Mouse (Mus musculus) embryo, embryonic 11 days (tissue): ENCODE results near the gene Flg2.

Experiments
- DNase-seq: peaks from one replicate; pipeline ENCODE4 v3.0.0-alpha.2; 2015

The Flg2 gene

GRCm38 (mm10) chr3:93196978-93197377 is at the start of gene Flg2:
Gene Flg2 (plus strand): TSS chr3:93197278.
- DNase-seq: no peak

- peak; percentile 1 for DNase-seq
These were observed 34.6 kb upstream of the Flg2 start for GRCm38 (mm10) chr3:93162502-93162901.

DNA sequence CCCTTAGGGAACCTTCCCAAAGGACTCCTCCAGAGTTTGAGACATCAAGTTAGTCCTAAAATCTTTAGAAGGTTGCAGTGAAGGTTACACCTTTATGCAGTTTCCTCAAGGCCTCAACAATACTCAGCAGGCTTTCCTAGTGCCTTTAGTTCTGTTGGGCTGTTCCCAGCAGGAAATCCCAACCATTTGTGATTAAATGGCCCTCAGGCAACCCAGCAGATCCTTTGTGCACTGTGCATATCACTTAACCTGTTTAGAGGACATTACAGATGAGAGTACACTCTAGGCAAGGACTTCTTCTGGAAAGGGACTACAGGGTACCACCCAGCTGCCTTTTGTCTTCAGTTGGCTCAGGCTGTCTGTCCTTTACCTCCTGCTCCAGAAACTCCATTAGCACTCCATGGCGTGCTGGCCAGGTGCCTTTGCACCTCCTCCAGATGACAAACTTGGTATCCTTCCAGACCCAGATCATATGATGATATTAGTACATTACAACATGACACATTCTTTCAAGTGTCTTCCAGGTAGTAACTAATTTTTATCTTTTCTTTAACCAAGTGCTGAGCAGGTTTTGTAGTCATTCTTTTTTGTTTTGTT is 34.0 kb upstream of the Flg2 start:
- no peak for DNase-seq

- DNase-seq: no peak
These were observed 16.2 kb upstream of the Flg2 start for GRCm38 (mm10) chr3:93180856-93181255.

- DNase-seq: no peak
These were observed 4.9 kb downstream of the Flg2 start for GRCm38 (mm10) chr3:93201955-93202354.

DNA sequence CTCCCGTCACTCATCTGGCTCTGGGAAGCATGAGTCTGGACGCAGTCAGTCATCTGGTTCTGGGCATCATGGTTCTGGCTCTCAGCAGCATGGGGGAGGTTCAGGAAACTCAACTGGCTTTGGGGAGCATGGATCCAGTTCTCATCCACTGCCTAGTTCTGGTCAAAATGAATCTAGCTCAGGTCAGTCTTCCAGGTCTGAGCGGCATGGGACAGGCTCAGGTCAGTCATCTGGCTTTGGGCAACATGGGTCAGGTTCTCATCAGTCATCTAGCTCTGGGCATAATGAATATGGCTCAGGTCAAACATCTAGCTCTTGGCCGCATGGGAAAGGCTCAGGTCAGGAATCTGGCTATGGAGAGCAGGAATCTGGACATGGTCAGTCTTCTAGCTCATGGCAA is 5.4 kb downstream of the Flg2 start:
- DNase-seq: no peak
